Mouse (Mus musculus) cerebellum, adult 9-11 months (tissue): Measurements from ENCODE around the gene Clba1.

Experiments used
- DNase-seq: peaks from one replicate; pipeline ENCODE4 v3.0.0; 2022

Clba1 gene

DNA sequence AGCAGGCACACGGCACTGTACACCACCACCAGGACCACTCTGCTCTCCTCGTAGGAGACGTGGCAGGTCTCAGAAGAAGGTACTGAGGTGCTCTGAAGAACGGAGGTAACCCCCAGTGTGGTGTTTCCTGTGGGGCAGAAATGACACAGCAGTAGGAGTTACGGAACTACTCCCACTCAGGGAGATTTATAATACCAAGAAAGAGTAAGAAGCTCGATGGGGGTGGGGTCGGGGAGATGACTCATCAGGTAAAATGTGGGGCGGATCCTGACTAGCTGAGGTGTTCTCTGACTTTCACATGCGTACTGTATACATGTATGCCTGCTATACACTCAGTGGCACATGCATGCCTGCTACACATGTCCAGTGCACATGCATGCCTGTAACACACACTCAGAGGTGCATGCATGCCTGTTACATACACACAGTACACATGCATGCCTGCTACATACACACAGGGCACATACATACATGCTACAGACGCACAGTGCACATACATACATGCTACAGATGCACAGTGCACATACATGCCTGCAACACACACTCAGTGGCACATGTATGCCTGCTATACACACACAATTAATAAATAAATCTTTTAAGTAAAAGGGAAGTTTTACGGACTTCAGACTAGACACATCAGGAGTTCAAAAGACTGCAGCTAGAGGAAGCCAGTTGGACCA, 44.5 kb downstream of the Clba1 start:
- DNase-seq = no peak

DNA sequence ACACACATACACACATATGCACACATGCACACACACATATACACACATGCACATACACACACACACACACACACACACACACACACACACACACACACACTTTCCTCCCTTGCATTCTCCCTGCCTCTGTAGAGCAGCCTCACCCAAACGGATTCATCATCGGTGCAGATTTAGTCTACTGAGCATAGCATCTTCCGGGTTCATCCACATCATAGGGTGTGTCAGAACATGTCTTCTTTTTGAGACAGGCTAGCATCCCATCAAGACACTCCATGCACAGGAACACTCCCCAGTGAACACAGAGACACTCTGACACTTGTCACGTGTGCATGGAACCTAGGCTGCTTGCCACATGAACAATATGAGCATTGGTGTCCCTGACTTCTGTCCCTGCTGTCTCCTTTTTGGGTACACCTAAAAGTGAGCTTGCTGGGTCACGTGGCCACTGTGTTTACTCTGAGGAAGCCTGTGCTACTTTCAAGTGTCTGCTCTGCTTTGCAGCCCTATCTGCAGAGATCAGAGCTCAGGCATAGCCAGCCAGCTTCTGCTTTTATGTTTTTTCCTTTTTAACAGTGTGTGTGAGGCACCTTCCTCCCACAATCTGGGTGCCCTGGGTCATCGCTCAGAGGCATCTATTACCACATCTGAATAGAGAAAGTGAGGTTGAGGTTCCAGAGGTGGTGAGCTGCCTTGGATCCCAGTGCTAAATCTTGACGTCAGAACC, 46.0 kb downstream of the Clba1 start:
- no peak for DNase-seq

DNA sequence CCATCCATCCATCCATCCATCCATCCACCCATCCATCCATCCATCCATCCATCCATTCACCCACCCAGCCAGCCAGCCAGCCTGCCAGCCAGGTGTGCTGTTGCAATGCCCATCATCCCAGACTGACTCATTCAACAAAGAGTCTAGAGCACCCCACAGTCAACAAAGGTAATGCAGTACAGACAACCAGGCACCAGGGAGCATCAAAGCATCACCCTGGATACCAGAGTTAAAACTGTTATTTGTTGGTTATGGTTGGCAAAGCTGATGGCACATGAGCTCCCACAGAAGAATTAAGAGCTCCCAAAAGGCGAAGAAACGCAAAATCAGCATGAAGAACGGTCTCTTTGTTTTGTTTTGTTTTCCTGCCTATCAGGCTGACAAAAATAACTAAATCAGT, 47.6 kb downstream of the Clba1 start:
- no peak for DNase-seq

DNA sequence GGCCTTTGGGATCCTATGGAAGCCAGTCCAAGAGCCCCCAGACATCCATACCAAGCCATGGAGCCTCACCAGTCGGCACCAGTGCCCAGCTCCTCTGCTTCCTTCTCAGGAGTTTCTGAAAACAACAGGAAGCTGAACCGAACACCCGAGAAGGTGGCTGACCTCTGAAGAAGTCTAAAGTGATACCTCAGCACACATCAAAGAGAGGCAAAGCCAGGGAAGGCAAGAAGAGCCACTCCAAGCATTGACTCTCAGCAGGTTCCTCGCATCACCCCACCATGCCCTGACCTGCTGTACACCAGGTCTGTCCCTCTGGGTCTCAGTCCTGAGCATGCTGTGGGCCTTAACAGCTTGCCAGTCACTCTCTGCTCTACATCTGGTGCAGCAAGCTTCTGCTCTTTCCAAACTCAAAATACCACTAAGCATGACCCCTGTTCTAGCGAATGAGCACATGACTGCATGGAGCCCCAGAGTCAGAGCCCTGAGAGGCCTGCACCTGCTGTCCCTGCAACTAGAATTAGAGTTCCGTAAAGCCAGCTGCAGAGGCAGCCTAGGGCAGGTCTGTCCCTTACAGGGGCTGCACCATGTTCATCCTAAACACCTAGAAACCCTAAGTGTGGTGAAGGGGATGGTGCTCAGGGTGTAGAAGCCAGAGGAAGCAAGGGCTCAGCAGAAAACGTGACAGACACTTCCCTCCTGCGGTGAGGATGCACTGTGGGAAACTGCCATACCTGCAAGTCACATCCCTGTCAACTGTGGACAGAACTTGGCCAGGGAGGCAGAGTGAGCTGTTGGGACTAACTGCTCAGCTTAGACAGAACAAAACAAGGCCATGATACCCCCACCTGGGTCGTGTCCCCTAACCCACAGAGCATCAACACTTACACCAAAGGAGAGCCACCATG, 48.5 kb downstream of the Clba1 start:
- no peak for DNase-seq

DNA sequence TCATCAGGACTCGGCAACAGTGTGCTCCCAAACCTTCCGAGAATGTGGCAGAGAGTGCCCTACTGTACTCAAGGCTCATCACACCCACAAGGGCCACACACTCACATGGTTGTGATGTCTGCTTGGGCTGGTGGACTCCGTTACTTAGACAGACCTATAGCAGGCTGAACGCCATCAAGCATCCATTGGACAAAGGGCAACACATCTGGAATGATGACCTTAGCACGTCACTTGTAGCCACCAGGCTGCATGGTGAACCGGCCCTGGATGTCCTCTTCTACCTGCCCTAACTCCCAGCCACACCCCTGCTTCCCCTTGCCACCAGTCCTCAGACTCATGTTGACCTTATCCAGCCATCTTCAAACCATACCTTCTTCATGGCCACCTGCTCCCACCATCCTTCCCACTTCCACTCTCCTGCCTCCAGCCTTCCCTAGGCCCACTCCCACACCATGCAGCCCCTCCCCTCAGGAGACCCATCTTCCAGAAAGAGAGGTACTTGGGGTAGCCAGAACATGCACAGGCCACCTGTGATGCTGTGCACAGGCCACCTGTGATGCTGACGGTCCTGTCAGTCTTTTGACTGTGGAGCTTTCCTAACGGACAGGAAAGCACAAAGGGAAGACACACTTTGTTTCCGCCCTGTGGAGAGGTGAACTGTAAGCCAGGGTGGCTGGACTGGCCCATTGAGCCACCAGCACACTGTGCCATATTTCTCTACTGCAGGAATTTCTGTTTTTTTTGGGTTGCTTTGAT, 50.0 kb downstream of the Clba1 start:
- DNase-seq = no peak

DNA sequence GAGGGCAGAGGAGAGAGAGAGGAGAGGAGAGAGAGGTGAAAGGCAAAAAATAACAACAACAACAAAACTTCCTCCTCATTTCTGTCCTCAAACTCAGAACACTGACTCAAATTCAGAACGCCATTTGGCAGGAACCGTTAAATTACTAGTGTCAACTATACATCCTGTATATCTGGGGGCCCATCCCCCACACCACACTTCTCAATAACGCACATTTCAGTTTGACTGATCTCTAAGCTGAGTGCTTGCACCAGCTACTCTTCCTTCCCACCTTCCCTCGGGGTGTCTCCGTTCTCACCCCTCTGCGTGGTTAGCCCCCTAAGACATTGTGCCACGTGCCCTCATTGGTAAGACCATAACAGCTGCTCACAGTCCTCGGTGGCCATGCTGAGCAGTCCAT, 51.2 kb downstream of the Clba1 start:
- no peak for DNase-seq

DNA sequence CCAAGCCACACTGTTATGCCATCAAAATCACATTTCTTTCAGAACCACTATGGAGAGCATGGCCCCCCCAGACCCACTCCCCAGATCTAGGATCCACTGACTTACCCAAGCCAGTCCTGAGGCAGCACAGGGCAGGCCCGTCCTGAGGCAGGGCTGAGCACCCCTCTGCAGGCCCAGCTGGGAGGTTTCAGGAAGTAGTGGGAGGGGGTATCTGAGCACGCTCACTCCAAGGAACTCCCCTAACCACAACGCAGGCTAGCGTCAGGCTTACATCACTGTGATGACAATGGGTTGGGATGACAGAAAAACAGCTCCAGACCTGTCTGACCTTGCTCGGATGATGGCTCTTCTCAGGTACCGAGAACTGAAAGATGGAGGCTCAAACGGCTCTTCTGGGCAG, 52.0 kb downstream of the Clba1 start:
- DNase-seq = no peak

DNA sequence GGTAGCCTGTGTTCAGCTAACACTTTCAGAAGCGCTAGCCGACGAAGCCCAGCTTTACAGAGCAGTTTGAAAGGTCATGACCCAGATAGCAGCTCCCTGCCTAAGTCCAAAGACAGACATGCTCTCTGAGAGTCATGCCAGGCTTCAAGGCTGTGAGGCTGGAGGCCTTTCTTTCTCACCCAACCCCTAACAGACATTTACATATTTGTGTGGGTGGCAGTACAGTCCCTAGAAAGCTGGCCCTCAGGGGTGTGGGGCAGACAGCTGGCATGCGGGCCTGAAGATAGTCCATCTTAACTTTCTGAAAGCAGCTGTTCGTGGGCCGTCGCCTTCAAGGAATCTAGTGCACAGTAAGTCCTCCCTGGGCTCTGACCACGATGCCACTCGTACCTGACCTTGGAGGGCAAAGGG, 53.2 kb downstream of the Clba1 start:
- no peak for DNase-seq

DNA sequence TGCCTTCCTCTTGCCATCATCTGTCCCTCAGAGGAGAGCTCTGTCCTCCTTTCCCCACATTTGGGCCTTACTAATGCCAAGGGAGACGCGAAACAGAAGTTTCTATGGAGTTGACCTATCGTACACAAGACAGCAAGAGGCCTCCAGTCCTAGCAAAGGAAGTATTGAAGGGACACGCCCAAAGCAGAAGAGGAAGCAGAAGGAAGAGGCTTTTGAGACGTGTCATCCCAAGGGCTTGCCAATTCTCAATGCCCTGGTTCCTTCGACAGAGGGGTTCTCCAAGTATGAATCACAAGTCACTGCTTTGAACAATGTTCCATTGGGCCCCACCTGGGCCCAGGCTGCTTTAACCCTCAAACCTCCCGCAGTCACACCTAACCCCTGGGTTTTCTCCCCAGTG, 56.1 kb downstream of the Clba1 start:
- no peak for DNase-seq
